Mouse (Mus musculus): ENCODE measurements around the gene Ddx17.

The Ddx17 gene

GRCm38 (mm10) chr15:79519400-79520220 is 26.9 kb downstream of the Ddx17 start:
- in situ Hi-C loops (cut with MboI, MseI), result loop anchor here (10.0 kb wide), 1 partner anchor 425 kb away; no protein-coding TSS in a partner anchor

GRCm38 (mm10) chr15:79518571-79518970 is 28.0 kb downstream of the Ddx17 start:
- in situ Hi-C loops (cut with MboI, MseI), result loop anchor here (10.0 kb wide), 1 partner anchor 424 kb away; no protein-coding TSS in a partner anchor

- in situ Hi-C loops (cut with MboI, MseI), result loop anchor here (10.0 kb wide), 1 partner anchor 423 kb away; no protein-coding TSS in a partner anchor
Measured at GRCm38 (mm10) chr15:79517710-79518109, 28.8 kb downstream of the Ddx17 start.

GRCm38 (mm10) chr15:79516171-79517096 is 30.1 kb downstream of the Ddx17 start, which contains the start of gene Kdelr3:
Gene Kdelr3, plus strand, starts transcription at chr15:79516411.
- in situ Hi-C loops (cut with MboI, MseI), result loop anchor here (10.0 kb wide), 1 partner anchor 422 kb away; no protein-coding TSS in a partner anchor

GRCm38 (mm10) chr15:79513940-79514339 is 32.6 kb downstream of the Ddx17 start:
- in situ Hi-C loops (cut with MboI, MseI), result loop anchor here (10.0 kb wide), 1 partner anchor 419 kb away; no protein-coding TSS in a partner anchor

- in situ Hi-C loops (cut with MboI, MseI), result loop anchor here (10.0 kb wide), 1 partner anchor 417 kb away; no protein-coding TSS in a partner anchor
Measured at GRCm38 (mm10) chr15:79511553-79512320, 34.8 kb downstream of the Ddx17 start.

GRCm38 (mm10) chr15:79510425-79510824 is 36.1 kb downstream of the Ddx17 start:
- in situ Hi-C loops (cut with MboI, MseI), result loop anchor here (10.0 kb wide), 1 partner anchor 416 kb away; no protein-coding TSS in a partner anchor

- in situ Hi-C loops (cut with MboI, MseI), result loop anchor here (10.0 kb wide), 2 partner anchors 415 to 1435 kb away; no protein-coding TSS in a partner anchor
Measured at GRCm38 (mm10) chr15:79509998-79510397, 36.5 kb downstream of the Ddx17 start.

- in situ Hi-C loops (cut with MboI, MseI), result loop anchor here (10.0 kb wide), 1 partner anchor 1432 kb away; no protein-coding TSS in a partner anchor
Measured at GRCm38 (mm10) chr15:79507055-79507828, 39.3 kb downstream of the Ddx17 start.

- in situ Hi-C loops (cut with MboI, MseI), result loop anchor here (10.0 kb wide), 1 partner anchor 1432 kb away; no protein-coding TSS in a partner anchor
Measured at GRCm38 (mm10) chr15:79506460-79506859, 40.1 kb downstream of the Ddx17 start.

- in situ Hi-C loops (cut with MboI, MseI), result loop anchor here (10.0 kb wide), 1 partner anchor 1431 kb away; no protein-coding TSS in a partner anchor
Measured at GRCm38 (mm10) chr15:79505616-79506283, 40.8 kb downstream of the Ddx17 start.

GRCm38 (mm10) chr15:79504707-79505452 is 41.7 kb downstream of the Ddx17 start, which contains the start of gene Kcnj4:
Gene Kcnj4, minus strand, starts transcription at chr15:79505241.
- in situ Hi-C loops (cut with MboI, MseI), result loop anchor here (5.0 to 10.0 kb wide), 2 partner anchors 347 to 1430 kb away; no protein-coding TSS in a partner anchor

- in situ Hi-C loops (cut with MboI, MseI), result loop anchor here (5.0 to 10.0 kb wide), 2 partner anchors 349 to 1429 kb away; no protein-coding TSS in a partner anchor
Measured at GRCm38 (mm10) chr15:79503438-79503837, 43.1 kb downstream of the Ddx17 start.

GRCm38 (mm10) chr15:79502891-79503341 is 43.6 kb downstream of the Ddx17 start:
- in situ Hi-C loops (cut with MboI, MseI), result loop anchor here (5.0 to 10.0 kb wide), 2 partner anchors 349 to 1428 kb away; no protein-coding TSS in a partner anchor

GRCm38 (mm10) chr15:79500110-79500509 is 46.4 kb downstream of the Ddx17 start:
- in situ Hi-C loops (cut with MboI, MseI), result loop anchor here (5.0 to 10.0 kb wide), 2 partner anchors 352 to 1425 kb away; no protein-coding TSS in a partner anchor

GRCm38 (mm10) chr15:79493527-79493926 is 53.0 kb downstream of the Ddx17 start:
- in situ Hi-C loops (cut with MboI, MseI), result no loop called here

- in situ Hi-C loops (cut with MboI, MseI), result no loop called here
Measured at GRCm38 (mm10) chr15:79489463-79489862, 57.1 kb downstream of the Ddx17 start.

- in situ Hi-C loops (cut with MboI, MseI), result no loop called here
Measured at GRCm38 (mm10) chr15:79481181-79481688, 65.3 kb downstream of the Ddx17 start.
